Mouse (Mus musculus): Measurements from ENCODE around the gene Olfr718-ps1. TPM values are rescaled to one million over a fixed set of nuclear protein-coding genes. Genes with fewer than 3 reads are reported as not detected.
A peak's percentile ranks its signal among the peaks of the same experiment; 100 is the strongest.

Olfr718-ps1 gene
- polyA plus RNA-seq, 1 experiment from 2014 or later: not detected

- DNase-seq (ENCODE audit: low spot score) (no peak), ATAC-seq (replicated peaks; ENCODE audit: low FRiP score, low read depth) (no peak)
- TF ChIP-seq CTCF (IDR thresholded peaks at IDR 0.05; ENCODE audit: low read depth): no peak
- Histone ChIP-seq H3K9me3 (replicated peaks; ENCODE audit: low read length) (no peaks in the 10 kb centered on the region), H3K36me3 (ENCODE audit: insufficient read depth, low read length) (no peaks in the 10 kb centered on the region), H3K4me2 (ENCODE audit: low read length) (no peak overlapping the region), H3K27me3 (ENCODE audit: insufficient read depth, low read length) (no peaks in the 10 kb centered on the region), H3K27ac (no peak overlapping the region), H3K4me1 (replicated peaks; ENCODE audit: insufficient read depth, low read length) (no peaks in the 10 kb centered on the region), H3K4me3 (replicated peaks; ENCODE audit: low read depth, low read length) (no peak overlapping the region), H3K9ac (ENCODE audit: low read depth, low read length) (no peak overlapping the region)
- 80% methylated on average over 4 of the region's 4 CpGs for WGBS
Observed at GRCm38 (mm10) chr5:143124805-143125378, 22.5 kb downstream of the Olfr718-ps1 start.

- no peaks in the 10 kb centered on the region for H3K4me1 ChIP-seq (replicated peaks; ENCODE audit: insufficient read depth, low read length)
- H3K27me3 ChIP-seq (ENCODE audit: insufficient read depth, low read length): no peaks in the 10 kb centered on the region
- ATAC-seq (replicated peaks; ENCODE audit: low FRiP score, low read depth) (no peak), DNase-seq (ENCODE audit: low spot score) (no peak)
- no peak overlapping the region for H3K4me3 ChIP-seq (replicated peaks; ENCODE audit: low read depth, low read length)
- WGBS: 41% methylated on average over 1 of the region's 1 CpGs
- no peak overlapping the region for H3K9ac ChIP-seq (ENCODE audit: low read depth, low read length)
- H3K9me3 ChIP-seq (replicated peaks; ENCODE audit: low read length): no peaks in the 10 kb centered on the region
- TF ChIP-seq CTCF (IDR thresholded peaks at IDR 0.05; ENCODE audit: low read depth): no peak
- no peak overlapping the region for H3K27ac ChIP-seq
- no peaks in the 10 kb centered on the region for H3K36me3 ChIP-seq (ENCODE audit: insufficient read depth, low read length)
- no peak overlapping the region for H3K4me2 ChIP-seq (ENCODE audit: low read length)
Observed at GRCm38 (mm10) chr5:143122673-143123072, 24.7 kb downstream of the Olfr718-ps1 start.

- H3K9ac ChIP-seq (ENCODE audit: low read depth, low read length): no peak overlapping the region
Observed at GRCm38 (mm10) chr5:143122125-143122524, 25.3 kb downstream of the Olfr718-ps1 start.

GRCm38 (mm10) chr5:143112281-143113246 is 34.8 kb downstream of the Olfr718-ps1 start, which contains the start of gene Rnf216:
Gene Rnf216, minus strand, starts transcription at chr5:143112994.
- Histone ChIP-seq H3K36me3 (ENCODE audit: insufficient read depth, low read length) (no peaks in the 10 kb centered on the region), H3K4me1 (replicated peaks; ENCODE audit: insufficient read depth, low read length) (0 out of 2 replicates have a peak, but pooled peaks cover 7% of the 10 kb centered on the region), H3K27ac (peak within 1 kb of the TSS; percentile 94), H3K4me2 (ENCODE audit: low read length) (peak within 1 kb of the TSS; percentile 92), H3K9ac (ENCODE audit: low read depth, low read length) (peak within 1 kb of the TSS; percentile 95), H3K4me3 (replicated peaks; ENCODE audit: low read depth, low read length) (peak within 1 kb of the TSS; percentile 93), H3K27me3 (ENCODE audit: insufficient read depth, low read length) (no peaks in the 10 kb centered on the region), H3K9me3 (replicated peaks; ENCODE audit: low read length) (no peaks in the 10 kb centered on the region)
- 1% methylated on average over 106 of the region's 110 CpGs for WGBS
- TF ChIP-seq CTCF (IDR thresholded peaks at IDR 0.05; ENCODE audit: low read depth): peak; percentile 81
- ATAC-seq (replicated peaks; ENCODE audit: low FRiP score, low read depth) (peak; percentile 97), DNase-seq (ENCODE audit: low spot score) (peak; percentile 98)

More at GRCm38 (mm10) chr5:143122125-143122524, 25.3 kb downstream of the Olfr718-ps1 start:
- no peak for ATAC-seq (replicated peaks; ENCODE audit: low FRiP score, low read depth)
- DNase-seq (ENCODE audit: low spot score): no peak
- 66% methylated on average over 8 of the region's 8 CpGs for WGBS
- Histone ChIP-seq H3K27me3 (ENCODE audit: insufficient read depth, low read length) (no peaks in the 10 kb centered on the region), H3K4me2 (ENCODE audit: low read length) (no peak overlapping the region), H3K27ac (no peak overlapping the region), H3K9me3 (replicated peaks; ENCODE audit: low read length) (no peaks in the 10 kb centered on the region), H3K4me3 (replicated peaks; ENCODE audit: low read depth, low read length) (no peak overlapping the region), H3K4me1 (replicated peaks; ENCODE audit: insufficient read depth, low read length) (no peaks in the 10 kb centered on the region), H3K36me3 (ENCODE audit: insufficient read depth, low read length) (no peaks in the 10 kb centered on the region)
- no peak for TF ChIP-seq CTCF (IDR thresholded peaks at IDR 0.05; ENCODE audit: low read depth)

GRCm38 (mm10) chr5:143106842-143107241 is 40.5 kb downstream of the Olfr718-ps1 start:
- Histone ChIP-seq H3K9me3 (replicated peaks; ENCODE audit: low read length) (no peaks in the 10 kb centered on the region), H3K27me3 (ENCODE audit: insufficient read depth, low read length) (no peaks in the 10 kb centered on the region), H3K4me2 (ENCODE audit: low read length) (no peak overlapping the region), H3K27ac (no peak overlapping the region), H3K36me3 (ENCODE audit: insufficient read depth, low read length) (no peaks in the 10 kb centered on the region), H3K4me3 (replicated peaks; ENCODE audit: low read depth, low read length) (no peak overlapping the region), H3K9ac (ENCODE audit: low read depth, low read length) (no peak overlapping the region), H3K4me1 (replicated peaks; ENCODE audit: insufficient read depth, low read length) (0 out of 2 replicates have a peak, but pooled peaks cover 3% of the 10 kb centered on the region)
- DNase-seq (ENCODE audit: low spot score) (no peak), ATAC-seq (replicated peaks; ENCODE audit: low FRiP score, low read depth) (no peak)
- TF ChIP-seq CTCF (IDR thresholded peaks at IDR 0.05; ENCODE audit: low read depth): no peak
- 89% methylated on average over 3 of the region's 3 CpGs for WGBS

GRCm38 (mm10) chr5:143103231-143103630 is 44.1 kb downstream of the Olfr718-ps1 start:
- no peak for TF ChIP-seq CTCF (IDR thresholded peaks at IDR 0.05; ENCODE audit: low read depth)

More at GRCm38 (mm10) chr5:143103231-143103630, 44.1 kb downstream of the Olfr718-ps1 start:
- no peak overlapping the region for H3K4me2 ChIP-seq (ENCODE audit: low read length)
- H3K36me3 ChIP-seq (ENCODE audit: insufficient read depth, low read length): no peaks in the 10 kb centered on the region
- no peak overlapping the region for H3K27ac ChIP-seq
- 89% methylated on average over 2 of the region's 2 CpGs for WGBS
- no peak overlapping the region for H3K4me3 ChIP-seq (replicated peaks; ENCODE audit: low read depth, low read length)
- no peak overlapping the region for H3K9ac ChIP-seq (ENCODE audit: low read depth, low read length)
- ATAC-seq (replicated peaks; ENCODE audit: low FRiP score, low read depth): no peak
- no peaks in the 10 kb centered on the region; the same call in 1 of the 2 replicates for H3K4me1 ChIP-seq (replicated peaks; ENCODE audit: insufficient read depth, low read length)
- DNase-seq (ENCODE audit: low spot score): no peak
- no peaks in the 10 kb centered on the region for H3K27me3 ChIP-seq (ENCODE audit: insufficient read depth, low read length)
- H3K9me3 ChIP-seq (replicated peaks; ENCODE audit: low read length): no peaks in the 10 kb centered on the region
